ENCODE assay signal across 7 mouse cellular contexts in genomic region chr3:88605666-88606065, GRCm38 (mm10). TPM values are rescaled to one million over a fixed set of nuclear protein-coding genes. Genes with fewer than 3 reads are reported as not detected.
A peak's percentile ranks its signal among the peaks of the same experiment; 100 is the strongest.
DNase-seq lines count a peak whose midpoint lies in the region; ATAC-seq and TF ChIP-seq lines count a peak whose summit lies in the region.
"Not testable (repeated sequence)": the region's sequence is repeated elsewhere in the genome, so short reads cannot be mapped to it uniquely, and the experiment has no call there.

TSS of gene Arhgef2 (plus strand) at chr3:88605966.

- H3K9me3 ChIP-seq in forebrain, embryonic 15.5 days; heart, embryonic 13.5 days; intestine, embryonic 14.5 days (ENCODE audit: control insufficient read depth, low read length); lung, embryonic 16.5 days (ENCODE audit: control insufficient read depth, low read length); neural tube, embryonic 14.5 days (ENCODE audit: control insufficient read depth, low read length): not testable (repeated sequence)

- peak within 1 kb of the TSS; percentile 73 for H3K27ac ChIP-seq in bone marrow macrophage, adult 2 months (ENCODE audit: insufficient read depth, low read depth, low read length)
- H3K27ac ChIP-seq in forebrain, embryonic 15.5 days (replicated peaks); intestine, embryonic 14.5 days (ENCODE audit: low read depth); lung, embryonic 16.5 days (ENCODE audit: low read length); neural tube, embryonic 14.5 days (ENCODE audit: low read depth, low read length): not testable (repeated sequence)
- H3K27ac ChIP-seq in heart, embryonic 13.5 days (replicated peaks), result 0 out of 2 replicates have a peak within 1 kb of the TSS, but pooled peaks have one; percentile 69

- H3K36me3 ChIP-seq in forebrain, embryonic 15.5 days; heart, embryonic 13.5 days; intestine, embryonic 14.5 days (ENCODE audit: control insufficient read depth, insufficient read depth, low read length); lung, embryonic 16.5 days (ENCODE audit: control insufficient read depth, insufficient read depth, low read length); neural tube, embryonic 14.5 days (ENCODE audit: control insufficient read depth, insufficient read depth, low read length): not testable (repeated sequence)

- 94% methylated on average over 2 of the region's 2 CpGs for WGBS in forebrain, embryonic 15.5 days
- WGBS in heart, embryonic 13.5 days, result 90% methylated on average over 2 of the region's 2 CpGs
- 87% methylated on average over 2 of the region's 2 CpGs for WGBS in intestine, embryonic 14.5 days
- WGBS in lung, embryonic 16.5 days, result 95% methylated on average over 2 of the region's 2 CpGs
- 94% methylated on average over 2 of the region's 2 CpGs for WGBS in neural tube, embryonic 14.5 days

- not testable (repeated sequence) for H3K4me3 ChIP-seq in bone marrow macrophage, adult 2 months (ENCODE audit: insufficient read depth, low read length); forebrain, embryonic 15.5 days; intestine, embryonic 14.5 days (ENCODE audit: low read depth, low read length); lung, embryonic 16.5 days (ENCODE audit: low read length); neural tube, embryonic 14.5 days (ENCODE audit: low read depth, low read length)
- peak within 1 kb of the TSS; percentile 49 for H3K4me3 ChIP-seq in heart, embryonic 13.5 days

- intact Hi-C loops in left cerebral cortex, postnatal 10 days (cut with DNase I), result loop anchor here (5.0 kb wide), 2 partner anchors 37 to 82 kb away; partner anchors contain the start of gene Khdc4

- TF ChIP-seq POLR2A in bone marrow macrophage, adult 2 months (IDR thresholded peaks at IDR 0.05; ENCODE audit: borderline replicate concordance, low read depth, low read length), result not testable (repeated sequence)

- H3K4me1 ChIP-seq in bone marrow macrophage, adult 2 months (ENCODE audit: control insufficient read depth, insufficient read depth, low read length), result peaks cover 54% of the 10 kb centered on the region
- H3K4me1 ChIP-seq in forebrain, embryonic 15.5 days; intestine, embryonic 14.5 days (replicated peaks; ENCODE audit: control insufficient read depth, insufficient read depth, low read length); lung, embryonic 16.5 days (replicated peaks; ENCODE audit: control insufficient read depth, insufficient read depth, low read length); neural tube, embryonic 14.5 days (ENCODE audit: control insufficient read depth, insufficient read depth, low read length): not testable (repeated sequence)
- peaks cover 48% of the 10 kb centered on the region for H3K4me1 ChIP-seq in heart, embryonic 13.5 days

- H3K9ac ChIP-seq in forebrain, embryonic 15.5 days (replicated peaks); intestine, embryonic 14.5 days (ENCODE audit: low read length); lung, embryonic 16.5 days (ENCODE audit: low read length); neural tube, embryonic 14.5 days (replicated peaks; ENCODE audit: low read depth, low read length): not testable (repeated sequence)
- H3K9ac ChIP-seq in heart, embryonic 13.5 days, result peak within 1 kb of the TSS; percentile 73

- DNase-seq in intestine, embryonic 14.5 days (ENCODE audit: low spot score); left cerebral cortex, postnatal 10 days (ENCODE audit: extremely low spot score in 1 of 2, low spot score in 2 of 2): not testable (repeated sequence)

- not testable (repeated sequence) for TF ChIP-seq CTCF in bone marrow macrophage, adult 2 months (IDR thresholded peaks at IDR 0.05; ENCODE audit: low read depth, low read length)

- not testable (repeated sequence) for H3K27me3 ChIP-seq in forebrain, embryonic 15.5 days; heart, embryonic 13.5 days (replicated peaks); intestine, embryonic 14.5 days (replicated peaks; ENCODE audit: control insufficient read depth, insufficient read depth, low read length); lung, embryonic 16.5 days (ENCODE audit: control insufficient read depth, insufficient read depth, low read depth, low read length); neural tube, embryonic 14.5 days (ENCODE audit: control insufficient read depth, insufficient read depth, low read length)

- H3K4me2 ChIP-seq in forebrain, embryonic 15.5 days (replicated peaks); intestine, embryonic 14.5 days (ENCODE audit: low read length); lung, embryonic 16.5 days (ENCODE audit: low read depth, low read length); neural tube, embryonic 14.5 days (ENCODE audit: low read depth, low read length): not testable (repeated sequence)
- H3K4me2 ChIP-seq in heart, embryonic 13.5 days, result peak within 1 kb of the TSS; percentile 77

- not testable (repeated sequence) for ATAC-seq in forebrain, embryonic 15.5 days (replicated peaks); heart, embryonic 13.5 days (ENCODE audit: extremely low read depth, insufficient number of reproducible peaks, low FRiP score, low TSS enrichment); intestine, embryonic 14.5 days (replicated peaks; ENCODE audit: low FRiP score, low TSS enrichment, low read depth); lung, embryonic 16.5 days (ENCODE audit: low read depth); neural tube, embryonic 14.5 days (ENCODE audit: low read depth)

RNA-seq across cellular contexts. Expression of gene Arhgef2, which starts in this region (rescaled TPM):
- 140 and 154 TPM in 2 replicates for polyA plus RNA-seq in bone marrow macrophage, adult 2 months (2012; ENCODE audit: insufficient read depth, insufficient read length, missing spikeins)
- 192 and 193 TPM in 2 replicates for polyA plus RNA-seq in forebrain, embryonic 15.5 days (2015; fragmentation: Nextera tagmentation; extraction: Ambion mirVana)
- polyA plus RNA-seq in heart, embryonic 13.5 days (2015; fragmentation: Nextera tagmentation; extraction: Ambion mirVana), result 73.1 and 73.4 TPM in 2 replicates
- 87.0 and 98.4 TPM in 2 replicates for polyA plus RNA-seq in intestine, embryonic 14.5 days (2014; fragmentation: Nextera tagmentation; extraction: Ambion mirVana)
- total RNA-seq in left cerebral cortex, postnatal 10 days (2021), result 100 to 1,000 TPM; 257 to 264 TPM
- 123 and 125 TPM in 2 replicates for polyA plus RNA-seq in lung, embryonic 16.5 days (2015; fragmentation: Nextera tagmentation; extraction: Ambion mirVana)
- polyA plus RNA-seq in neural tube, embryonic 14.5 days (2014; fragmentation: Nextera tagmentation; extraction: Ambion mirVana), result 137 and 145 TPM in 2 replicates
